Mouse (Mus musculus) CH12.LX (cell line): ENCODE measurements at regions not wholly inside any gene's neighbourhood (a gene's known extent, or its start where the extent isn't known, plus 50 kb on each side); places are given as distances from the start of the nearest gene placed in this dataset.

Source experiments
- DNase-seq: peaks from one replicate; pipeline ENCODE4 v3.0.0-alpha.2; 2013; ENCODE audit errors: extremely low read depth
- H3K27ac ChIP-seq: 2 replicates; pipeline ENCODE4 v1.5.1; 2012; ENCODE audit warnings: low read depth, mild to moderate bottlenecking, control low read depth, moderate library complexity; ENCODE audit not compliant: insufficient read depth
- H3K27me3 ChIP-seq: replicated peaks from 2 replicates; pipeline ENCODE3; 2012; ENCODE audit warnings: inconsistent platforms
- H3K36me3 ChIP-seq, 2 experiments: replicated peaks in 1 of 2; 2 replicates each; pipeline versions ENCODE3 to v1.6.1; 2012; ENCODE audit warnings: inconsistent platforms in 1 of 2, low read length in 1 of 2, mild to moderate bottlenecking in 1 of 2, mixed read lengths in 1 of 2, moderate library complexity in 1 of 2; ENCODE audit not compliant: control insufficient read depth in 1 of 2, insufficient read depth in 1 of 2
- H3K4me1 ChIP-seq, 2 experiments: 2 replicates each; pipeline ENCODE4 v1.6.1; 2012; ENCODE audit warnings: inconsistent platforms in 1 of 2, moderate library complexity in 1 of 2; ENCODE audit not compliant: insufficient read depth in 2 of 2, control insufficient read depth in 1 of 2
- H3K4me2 ChIP-seq: 2 replicates; pipeline ENCODE4 v1.6.1; 2012; ENCODE audit warnings: low read depth, mild to moderate bottlenecking, control low read depth; ENCODE audit not compliant: poor library complexity, insufficient read depth, severe bottlenecking
- H3K4me3 ChIP-seq, 3 experiments: fragments of 150-350 bp in 1 of 3; sonication (generic) in 1 of 3; replicated peaks in 1 of 3; 2 replicates each; pipeline versions ENCODE3 to v1.5.1; 2011 to 2012; ENCODE audit warnings: low read depth in 2 of 3, low read length in 2 of 3, mild to moderate bottlenecking in 2 of 3, moderate library complexity in 2 of 3, control low read depth in 1 of 3, improper control_type of control experiment in 1 of 3, inconsistent platforms in 1 of 3, mixed read lengths in 1 of 3; ENCODE audit not compliant: poor library complexity in 1 of 3
- H3K79me2 ChIP-seq: replicated peaks from 2 replicates; pipeline ENCODE4 v1.6.1; 2012; ENCODE audit warnings: mild to moderate bottlenecking, moderate library complexity; ENCODE audit not compliant: control insufficient read depth, poor library complexity, insufficient read depth, severe bottlenecking; ENCODE audit errors: extremely low read depth
- H3K9ac ChIP-seq: 2 replicates; pipeline ENCODE4 v1.6.1; 2012; ENCODE audit warnings: low read depth, mild to moderate bottlenecking, control low read depth, moderate library complexity; ENCODE audit not compliant: insufficient read depth
- H3K9me3 ChIP-seq: replicated peaks from 2 replicates; pipeline ENCODE3; 2012; ENCODE audit warnings: low read length, inconsistent platforms, mixed read lengths
- CHD2 ChIP-seq: IDR thresholded peaks from 2 replicates; pipeline ENCODE4 v1.6.1; 2011; ENCODE audit warnings: low read length, improper control_type of control experiment
- CTCF ChIP-seq, 2 experiments: IDR thresholded peaks in 1 of 2; conservative IDR thresholded peaks in 1 of 2; 2 replicates each; pipeline ENCODE4 v1.5.1; 2011 to 2012; ENCODE audit warnings: low read depth in 2 of 2, low read length in 2 of 2, improper control_type of control experiment in 1 of 2, inconsistent platforms in 1 of 2, mild to moderate bottlenecking in 1 of 2, moderate library complexity in 1 of 2
- ELF1 ChIP-seq: IDR thresholded peaks from 2 replicates; pipeline ENCODE4 v1.6.1; 2014; ENCODE audit warnings: low read depth, mild to moderate bottlenecking, inconsistent platforms, low read length, improper control_type of control experiment
- ETS1 ChIP-seq: conservative IDR thresholded peaks from 2 replicates; pipeline ENCODE4 v1.6.1; 2012; ENCODE audit warnings: low read depth, mild to moderate bottlenecking, inconsistent platforms, low read length, improper control_type of control experiment, moderate library complexity
- GABPA ChIP-seq: IDR thresholded peaks from 2 replicates; pipeline ENCODE4 v1.6.1; 2012; ENCODE audit warnings: low read depth, low read length, improper control_type of control experiment, inconsistent platforms; ENCODE audit not compliant: insufficient replicate concordance
- IRF4 ChIP-seq: IDR thresholded peaks from 2 replicates; pipeline ENCODE4 v1.6.1; 2014; ENCODE audit warnings: low read depth, mild to moderate bottlenecking, inconsistent platforms, low read length, improper control_type of control experiment
- JUN ChIP-seq: IDR thresholded peaks from 2 replicates; pipeline ENCODE4 v1.6.1; 2011; ENCODE audit warnings: low read depth, mild to moderate bottlenecking, low read length, improper control_type of control experiment, moderate library complexity; ENCODE audit not compliant: insufficient read depth
- JUND ChIP-seq: conservative IDR thresholded peaks from 2 replicates; pipeline ENCODE4 v1.6.1; 2011; ENCODE audit warnings: low read depth, low read length, improper control_type of control experiment
- MAFK ChIP-seq: IDR thresholded peaks from 2 replicates; pipeline ENCODE4 v1.6.1; 2011; ENCODE audit warnings: low read length, improper control_type of control experiment; ENCODE audit not compliant: insufficient replicate concordance
- MAZ ChIP-seq: IDR thresholded peaks from 2 replicates; pipeline ENCODE4 v1.6.1; 2012; ENCODE audit warnings: low read depth, mild to moderate bottlenecking, inconsistent platforms, low read length, improper control_type of control experiment, moderate library complexity
- MEF2A ChIP-seq: IDR thresholded peaks from 2 replicates; pipeline ENCODE4 v1.6.1; 2014; ENCODE audit warnings: low read depth, mild to moderate bottlenecking, inconsistent platforms, low read length, improper control_type of control experiment, borderline replicate concordance
- MYC ChIP-seq: IDR thresholded peaks from 2 replicates; pipeline ENCODE4 v1.6.1; 2011; ENCODE audit warnings: low read depth, mild to moderate bottlenecking, improper control_type of control experiment, low read length
- NRF1 ChIP-seq: IDR thresholded peaks from 2 replicates; pipeline ENCODE4 v1.6.1; 2014; ENCODE audit warnings: low read depth, mild to moderate bottlenecking, inconsistent platforms, low read length, improper control_type of control experiment, moderate library complexity
- POLR2AphosphoS2 ChIP-seq: IDR thresholded peaks from 2 replicates; pipeline ENCODE4 v1.6.1; 2011; ENCODE audit warnings: low read depth, low read length, improper control_type of control experiment
- RAD21 ChIP-seq: IDR thresholded peaks from 2 replicates; pipeline ENCODE4 v1.6.1; 2011; ENCODE audit warnings: low read depth, mild to moderate bottlenecking, low read length, improper control_type of control experiment, moderate library complexity
- RCOR1 ChIP-seq: conservative IDR thresholded peaks from 2 replicates; pipeline ENCODE4 v1.6.1; 2012; ENCODE audit warnings: low read depth, mild to moderate bottlenecking, inconsistent platforms, low read length, improper control_type of control experiment
- SIN3A ChIP-seq: IDR thresholded peaks from 2 replicates; pipeline ENCODE4 v1.6.1; 2012; ENCODE audit warnings: low read length, improper control_type of control experiment, inconsistent platforms
- TBP ChIP-seq: conservative IDR thresholded peaks from 2 replicates; pipeline ENCODE4 v1.6.1; 2011; ENCODE audit warnings: low read depth, low read length, improper control_type of control experiment
- TCF12 ChIP-seq: IDR thresholded peaks from 2 replicates; pipeline ENCODE4 v1.6.1; 2014; ENCODE audit warnings: low read depth, mild to moderate bottlenecking, inconsistent platforms, low read length, improper control_type of control experiment
- ZMIZ1 ChIP-seq: IDR thresholded peaks from 2 replicates; pipeline ENCODE4 v1.6.1; 2012; ENCODE audit warnings: low read depth, mild to moderate bottlenecking, inconsistent platforms, low read length, improper control_type of control experiment
- ZNF384 ChIP-seq: IDR thresholded peaks from 2 replicates; pipeline ENCODE4 v1.6.1; 2012; ENCODE audit warnings: low read depth, low read length, improper control_type of control experiment, inconsistent platforms
- dilution Hi-C: fragments of 300-500 bp; cut with MboI; formaldehyde crosslinking; loops from 2 replicates; pipeline ENCODE4 v1.14.3; 2020; ENCODE audit warnings: low sequenced_read_pairs; ENCODE audit not compliant: extremely low pct_unique_long_range_greater_than_20kb, extremely low pct_ligation_motif_present
- in situ Hi-C: fragments of 300-500 bp; cut with MboI; formaldehyde crosslinking; loops from 3 replicates; pipeline ENCODE4 v1.14.3; 2019; ENCODE audit warnings: low sequenced_read_pairs, low pct_ligation_motif_present, low pct_unique_long_range_greater_than_20kb, mixed read lengths

DNA sequence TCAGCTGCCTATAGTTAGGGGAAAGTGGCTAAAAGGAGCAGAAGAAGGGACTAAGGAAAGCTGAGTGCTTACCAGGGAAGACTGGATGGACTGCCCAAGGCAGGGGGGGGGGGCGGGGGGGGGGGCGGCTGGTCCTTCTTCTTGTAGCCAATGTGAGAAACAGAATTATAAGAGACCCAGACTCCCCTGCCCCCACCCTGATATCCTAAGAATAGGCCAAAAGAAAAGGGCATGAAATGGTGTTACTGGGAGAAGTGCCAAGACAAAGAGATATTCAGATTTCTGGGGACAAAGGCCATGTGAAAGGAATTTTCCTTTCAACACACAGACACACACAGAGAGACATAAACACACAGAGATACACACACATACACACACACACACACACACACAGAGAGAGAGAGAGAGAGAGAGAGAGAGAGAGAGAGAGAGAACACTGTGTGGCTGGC lies 333.6 kb upstream of the Nrp1 start:
- dilution Hi-C loops (no loop called here), in situ Hi-C loops (no loop called here)
- no peak overlapping the region for H3K4me2 ChIP-seq
- no peaks in the 10 kb centered on the region for H3K36me3 ChIP-seq
- H3K79me2 ChIP-seq = no peaks in the 10 kb centered on the region
- H3K27ac ChIP-seq = no peak overlapping the region
- H3K9ac ChIP-seq = no peak overlapping the region
- no peaks in the 10 kb centered on the region for H3K9me3 ChIP-seq
- no peaks in the 10 kb centered on the region for H3K27me3 ChIP-seq
- no peak for DNase-seq
- TF ChIP-seq JUND (no peak), TBP (no peak), MAFK (no peak), RCOR1 (no peak), NRF1 (no peak), POLR2AphosphoS2 (no peak), ELF1 (no peak), ZMIZ1 (no peak), ETS1 (no peak), MYC (no peak), MAZ (no peak), CHD2 (no peak), JUN (no peak)
- H3K4me1 ChIP-seq = peaks cover 0 to 6% of the 10 kb centered on the region in 2 experiments; a peak in 2 of 4 replicates
- H3K4me3 ChIP-seq = no peak overlapping the region

DNA sequence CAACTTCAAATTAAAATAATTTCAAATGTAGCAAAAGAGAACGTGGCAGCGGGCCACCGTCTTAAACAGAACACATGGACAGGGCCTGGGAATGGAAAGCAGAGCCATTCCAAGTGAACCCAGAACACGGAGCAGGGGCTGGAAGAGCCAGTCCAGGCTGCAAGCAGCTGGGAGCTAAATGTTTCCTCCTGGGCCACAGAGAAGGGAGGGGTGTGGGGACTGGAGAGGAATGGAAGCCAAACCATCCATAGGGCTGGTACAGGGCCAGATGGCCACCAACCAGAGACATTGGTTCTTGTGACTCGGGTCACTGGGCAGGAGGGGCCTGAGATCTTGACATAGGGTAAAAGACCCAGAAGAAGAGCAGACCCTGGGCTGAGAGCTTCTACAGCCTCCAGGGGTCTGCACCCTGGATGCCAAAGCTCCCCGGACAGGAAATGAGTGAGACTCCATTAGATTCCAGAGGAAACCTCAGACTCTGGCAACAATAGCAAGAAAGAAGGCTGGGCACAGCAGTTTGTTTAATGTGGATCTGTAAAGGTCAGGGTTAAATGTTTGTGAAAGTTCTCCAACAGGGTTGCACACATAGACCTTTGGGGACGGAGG lies 333.1 kb upstream of the Nrp1 start:
- Histone ChIP-seq H3K9ac (no peak overlapping the region), H3K79me2 (no peaks in the 10 kb centered on the region), H3K36me3 (no peaks in the 10 kb centered on the region), H3K9me3 (no peaks in the 10 kb centered on the region), H3K4me3 (no peak overlapping the region), H3K27me3 (no peaks in the 10 kb centered on the region), H3K27ac (no peak overlapping the region), H3K4me1 (peaks cover 3 to 11% of the 10 kb centered on the region in 2 experiments; a peak in 3 of 4 replicates), H3K4me2 (no peak overlapping the region)
- in situ Hi-C loops = no loop called here
- TF ChIP-seq CHD2 (no peak), ZNF384 (no peak), CTCF (conservative IDR thresholded peaks at IDR 0.05 in 1 of 2, IDR thresholded peaks at IDR 0.05 in 1 of 2; ENCODE audit: low read depth in 2 of 2, low read length in 2 of 2) (no peak), RAD21 (no peak), TBP (no peak), GABPA (no peak), IRF4 (no peak), RCOR1 (no peak), MEF2A (no peak), MAZ (no peak), TCF12 (no peak), SIN3A (no peak)
- no peak for DNase-seq
- dilution Hi-C loops = no loop called here
